Mouse (Mus musculus) erythroblast, embryonic 14.5 days (primary cell): ENCODE measurements around the gene Efhd2. TPM values are rescaled to one million over a fixed set of nuclear protein-coding genes. Genes with fewer than 3 reads are reported as not detected.

ENCODE experiments used
- H3K27me3 ChIP-seq: 2 replicates; pipeline ENCODE4 v1.6.1; 2012; ENCODE audit warnings: inconsistent platforms; ENCODE audit not compliant: control insufficient read depth
- H3K36me3 ChIP-seq: 2 replicates; pipeline ENCODE4 v1.6.1; 2012; ENCODE audit warnings: mild to moderate bottlenecking, inconsistent platforms; ENCODE audit not compliant: control insufficient read depth
- H3K4me1 ChIP-seq: 2 replicates; pipeline ENCODE4 v1.6.1; 2012; ENCODE audit warnings: inconsistent platforms; ENCODE audit not compliant: control insufficient read depth
- H3K4me3 ChIP-seq: replicated peaks from 2 replicates; pipeline ENCODE3; 2012; ENCODE audit warnings: moderate library complexity, mild to moderate bottlenecking, inconsistent platforms
- H3K9me3 ChIP-seq: 2 replicates; pipeline ENCODE4 v1.6.1; 2012; ENCODE audit warnings: low read length, inconsistent platforms, mixed read lengths; ENCODE audit not compliant: control insufficient read depth
- GATA1 ChIP-seq: IDR thresholded peaks from 2 replicates; pipeline ENCODE4 v1.6.1; 2012; ENCODE audit warnings: low read length, inconsistent platforms, mixed read lengths
- TAL1 ChIP-seq: IDR thresholded peaks from 3 replicates; pipeline ENCODE4 v1.6.1; 2012; ENCODE audit warnings: low read length, inconsistent platforms, mixed read lengths
- polyA plus RNA-seq: library from polyadenylated mRNA; stranded (reverse); fragments of >175 nt; gene quantifications from 2 replicates; pipeline ENCODE4 v1.2.3, GENCODE M21; 2012

Efhd2 gene
- polyA plus RNA-seq, 1 experiment, result 4.2 TPM

- no peaks in the 10 kb centered on the region for H3K36me3 ChIP-seq
- H3K27me3 ChIP-seq, result no peaks in the 10 kb centered on the region
- no peaks in the 10 kb centered on the region for H3K9me3 ChIP-seq
- no peak overlapping the region for H3K4me3 ChIP-seq
- peaks cover 15% of the 10 kb centered on the region for H3K4me1 ChIP-seq
- no peak for TF ChIP-seq TAL1
- TF ChIP-seq GATA1, result no peak
Observed at GRCm38 (mm10) chr4:141822089-141822488, 52.6 kb downstream of the Efhd2 start.

DNA sequence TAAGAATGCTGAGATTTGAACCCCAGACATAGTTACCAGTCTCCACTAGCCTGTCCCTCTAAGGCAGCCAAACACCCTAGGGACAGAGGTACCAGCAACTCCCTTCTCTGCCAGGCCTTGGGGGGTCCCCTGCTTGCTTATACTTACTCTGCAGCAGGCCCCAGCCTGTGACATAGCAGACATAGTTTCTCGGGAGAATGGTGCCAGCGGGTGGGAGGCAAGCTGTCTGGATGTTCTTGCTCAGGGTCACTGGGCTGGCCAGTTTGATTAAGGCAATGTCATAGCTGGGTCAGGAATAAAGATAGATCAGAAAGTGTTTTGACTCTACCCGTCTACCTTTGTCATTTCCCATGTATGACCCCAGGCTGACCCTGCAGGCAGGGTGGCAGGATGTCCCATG, 53.5 kb downstream of the Efhd2 start:
- no peak for TF ChIP-seq GATA1
- no peak for TF ChIP-seq TAL1
- Histone ChIP-seq H3K27me3 (no peaks in the 10 kb centered on the region), H3K4me3 (no peak overlapping the region), H3K9me3 (no peaks in the 10 kb centered on the region), H3K4me1 (peaks cover 15% of the 10 kb centered on the region), H3K36me3 (peaks cover 2% of the 10 kb centered on the region; the same call in 1 of the 2 replicates)

DNA sequence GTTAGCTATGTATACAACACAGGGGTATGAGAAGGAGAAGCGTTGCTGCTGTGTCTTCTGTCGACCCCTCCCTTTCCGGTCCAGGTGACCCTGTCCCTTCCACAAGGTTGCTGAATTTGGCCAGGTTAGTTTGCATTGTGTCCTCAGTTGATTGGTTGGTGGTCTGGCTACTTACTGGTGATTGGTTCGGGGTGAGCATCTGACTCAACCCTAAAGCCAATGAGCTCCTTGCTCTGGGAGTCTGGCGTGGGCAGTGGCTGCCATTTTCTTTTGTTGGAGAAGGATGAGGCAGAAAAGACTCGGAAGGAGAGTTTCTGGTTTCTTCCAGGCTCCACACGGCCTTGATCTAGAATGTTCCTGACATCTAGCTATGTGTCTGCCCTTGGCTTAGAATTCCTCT, 55.4 kb downstream of the Efhd2 start:
- H3K9me3 ChIP-seq, result no peaks in the 10 kb centered on the region
- no peak for TF ChIP-seq TAL1
- TF ChIP-seq GATA1, result no peak
- peaks cover 15% of the 10 kb centered on the region for H3K4me1 ChIP-seq
- H3K36me3 ChIP-seq, result peaks cover 20% of the 10 kb centered on the region
- H3K4me3 ChIP-seq, result no peak overlapping the region
- H3K27me3 ChIP-seq, result no peaks in the 10 kb centered on the region

- H3K9me3 ChIP-seq, result no peaks in the 10 kb centered on the region
- no peaks in the 10 kb centered on the region for H3K27me3 ChIP-seq
- H3K36me3 ChIP-seq, result peaks cover 25% of the 10 kb centered on the region
- peaks cover 12% of the 10 kb centered on the region for H3K4me1 ChIP-seq
- TF ChIP-seq TAL1 (no peak), GATA1 (no peak)
- no peak overlapping the region for H3K4me3 ChIP-seq
Observed at GRCm38 (mm10) chr4:141818861-141819260, 55.9 kb downstream of the Efhd2 start.

GRCm38 (mm10) chr4:141817706-141818105, 57.0 kb downstream of the Efhd2 start:
- TF ChIP-seq TAL1 (no peak), GATA1 (no peak)
- Histone ChIP-seq H3K4me1 (peaks cover 2% of the 10 kb centered on the region), H3K27me3 (no peaks in the 10 kb centered on the region), H3K9me3 (no peaks in the 10 kb centered on the region), H3K36me3 (peaks cover 36% of the 10 kb centered on the region), H3K4me3 (no peak overlapping the region)

GRCm38 (mm10) chr4:141816776-141817655, 57.7 kb downstream of the Efhd2 start:
- Histone ChIP-seq H3K4me1 (no peaks in the 10 kb centered on the region; the same call in none of the 2 replicates), H3K9me3 (no peaks in the 10 kb centered on the region), H3K27me3 (no peaks in the 10 kb centered on the region), H3K4me3 (no peak overlapping the region), H3K36me3 (peaks cover 43% of the 10 kb centered on the region)
- TF ChIP-seq GATA1 (no peak), TAL1 (no peak)

DNA sequence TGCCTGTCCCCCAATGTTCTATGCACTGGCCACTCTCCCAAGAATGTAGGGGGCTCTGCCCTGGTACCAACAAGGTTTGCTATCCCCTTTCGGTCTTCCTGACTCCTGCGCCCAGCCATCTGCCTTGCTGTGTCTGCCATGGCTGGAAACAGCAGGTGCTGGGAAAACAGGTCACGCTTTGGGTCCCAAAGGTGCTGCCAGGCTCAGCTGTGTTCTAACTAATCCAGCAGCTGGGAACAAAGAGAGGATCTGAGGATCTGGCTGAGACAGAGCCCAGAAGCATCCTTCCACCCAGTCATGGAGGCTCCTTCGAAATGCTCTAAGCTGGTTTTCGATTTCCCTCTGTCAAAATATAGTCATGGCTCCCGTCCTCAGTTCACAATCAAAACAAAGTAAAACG, 58.5 kb downstream of the Efhd2 start:
- H3K4me3 ChIP-seq, result no peak overlapping the region
- no peak for TF ChIP-seq GATA1
- no peak for TF ChIP-seq TAL1
- no peaks in the 10 kb centered on the region for H3K27me3 ChIP-seq
- H3K36me3 ChIP-seq, result peaks cover 51% of the 10 kb centered on the region
- H3K4me1 ChIP-seq, result no peaks in the 10 kb centered on the region; the same call in 1 of the 2 replicates
- H3K9me3 ChIP-seq, result no peaks in the 10 kb centered on the region

DNA sequence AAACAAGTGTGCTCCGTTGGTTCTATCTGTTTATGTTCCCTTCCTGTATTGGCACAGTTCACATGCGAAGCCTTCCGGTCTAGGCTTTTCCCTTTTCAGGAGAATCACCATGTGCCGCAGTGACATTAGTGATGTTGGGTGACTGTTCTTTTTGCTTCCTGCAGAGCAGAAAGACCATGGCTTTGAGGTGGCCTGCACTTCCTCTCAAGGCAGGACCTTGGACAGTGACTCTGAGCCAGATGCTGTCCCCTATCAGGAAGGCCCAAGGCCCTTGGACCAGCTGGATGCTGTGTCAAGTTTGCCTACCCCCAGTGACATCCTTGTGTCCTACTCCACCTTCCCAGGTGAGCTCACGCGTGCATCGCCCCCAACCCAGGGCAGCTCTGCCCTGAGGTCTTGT, 63.3 kb downstream of the Efhd2 start:
- TF ChIP-seq GATA1, result no peak
- no peak for TF ChIP-seq TAL1
- Histone ChIP-seq H3K4me1 (no peaks in the 10 kb centered on the region), H3K27me3 (no peaks in the 10 kb centered on the region), H3K4me3 (no peak overlapping the region), H3K9me3 (no peaks in the 10 kb centered on the region), H3K36me3 (peaks cover 99% of the 10 kb centered on the region)

DNA sequence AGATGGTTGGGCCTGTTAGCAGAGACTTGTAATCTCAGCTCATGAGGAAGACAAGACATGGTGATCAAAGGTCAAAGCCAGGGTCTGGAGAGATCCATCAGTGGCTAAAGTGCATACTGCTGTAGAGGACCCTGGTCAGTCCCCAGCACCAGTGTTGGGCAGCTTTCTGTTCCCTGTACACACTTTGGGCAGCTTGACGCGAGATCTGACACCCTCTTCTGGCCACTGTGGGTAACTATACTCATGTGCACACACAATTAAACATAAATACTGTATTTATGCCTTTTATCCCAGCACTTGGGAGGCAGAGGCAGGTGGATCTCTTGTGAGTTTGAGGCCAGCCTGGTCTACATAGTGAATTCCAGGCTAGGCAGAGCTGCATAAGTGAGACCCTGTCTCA, 63.7 kb downstream of the Efhd2 start:
- Histone ChIP-seq H3K9me3 (no peaks in the 10 kb centered on the region; the same call in 1 of the 2 replicates), H3K4me3 (no peak overlapping the region), H3K4me1 (no peaks in the 10 kb centered on the region), H3K36me3 (peaks cover 99% of the 10 kb centered on the region), H3K27me3 (no peaks in the 10 kb centered on the region)
- TF ChIP-seq GATA1 (no peak), TAL1 (no peak)
